Mouse (Mus musculus) liver, embryonic 14.5 days (tissue): ENCODE measurements at regions not wholly inside any gene's neighbourhood (a gene's known extent, or its start where the extent isn't known, plus 50 kb on each side); places are given as distances from the start of the nearest gene placed in this dataset.
A peak's percentile ranks its signal among the peaks of the same experiment; 100 is the strongest.

ENCODE experiments used
- ATAC-seq: fragments of 200-750 bp; cut with Nextera tagmentation; 2 replicates; pipeline ENCODE4 v1.8.0; 2017; ENCODE audit warnings: moderate number of reproducible peaks, mild to moderate bottlenecking, moderate library complexity; ENCODE audit not compliant: insufficient read depth
- DNase-seq, 3 experiments: peaks; one replicate each; pipeline ENCODE4 v3.0.0-alpha.2; 2012 to 2013; ENCODE audit warnings: low read depth in 3 of 3, low spot score in 3 of 3
- H3K27ac ChIP-seq: fragments of 300-500 bp; sonication (generic); 2 replicates; pipeline ENCODE4 v1.5.1; 2014; ENCODE audit warnings: moderate library complexity, mild to moderate bottlenecking, control low read depth, inconsistent platforms
- H3K27me3 ChIP-seq: fragments of 300-500 bp; sonication (generic); 2 replicates; pipeline ENCODE4 v1.6.1; 2014; ENCODE audit warnings: mild to moderate bottlenecking, low read length, moderate library complexity; ENCODE audit not compliant: control insufficient read depth, insufficient read depth
- H3K36me3 ChIP-seq: fragments of 300-500 bp; sonication (generic); replicated peaks from 2 replicates; pipeline ENCODE4 v1.6.1; 2014; ENCODE audit warnings: low read depth; ENCODE audit not compliant: control insufficient read depth, insufficient read depth
- H3K4me1 ChIP-seq, 2 experiments: fragments of 200-500 bp in 1 of 2; fragments of 300-500 bp in 1 of 2; sonication (generic) in 1 of 2; replicated peaks; 2 replicates each; pipeline ENCODE4 v1.6.1; 2012 to 2014; ENCODE audit warnings: antibody characterized with exemption in 1 of 2, inconsistent platforms in 1 of 2, low read length in 1 of 2; ENCODE audit not compliant: control insufficient read depth in 2 of 2, insufficient read depth in 2 of 2
- H3K4me2 ChIP-seq: fragments of 300-500 bp; sonication (generic); 2 replicates; pipeline ENCODE4 v1.6.1; 2014; ENCODE audit warnings: low read depth, mild to moderate bottlenecking, control low read depth, moderate library complexity
- H3K4me3 ChIP-seq, 2 experiments: fragments of 200-500 bp in 1 of 2; fragments of 300-500 bp in 1 of 2; sonication (generic) in 1 of 2; 2 replicates each; pipeline ENCODE4 v1.5.1; 2012 to 2014; ENCODE audit warnings: low read depth in 2 of 2, low read length in 2 of 2, mild to moderate bottlenecking in 2 of 2, control low read depth in 1 of 2, inconsistent platforms in 1 of 2, moderate library complexity in 1 of 2; ENCODE audit not compliant: insufficient read depth in 1 of 2
- H3K9ac ChIP-seq: fragments of 300-500 bp; sonication (generic); replicated peaks from 2 replicates; pipeline ENCODE4 v1.6.1; 2014; ENCODE audit warnings: mild to moderate bottlenecking, control low read depth, moderate library complexity
- H3K9me3 ChIP-seq: fragments of 300-500 bp; sonication (generic); 2 replicates; pipeline ENCODE4 v1.6.1; 2016; ENCODE audit warnings: low read length, mixed read lengths; ENCODE audit not compliant: control insufficient read depth
- CTCF ChIP-seq: IDR thresholded peaks from 2 replicates; pipeline ENCODE4 v1.5.1; 2016; ENCODE audit warnings: antibody characterized with exemption, low read depth, control low read depth
- EP300 ChIP-seq: IDR thresholded peaks from 2 replicates; pipeline ENCODE4 v1.6.1; 2016; ENCODE audit warnings: antibody characterized with exemption, low read depth
- WGBS: fragments of 180-500 bp; shearing (Covaris S2); extraction: QIAGEN DNeasy Blood & Tissue Kit; methylation state at CpG from one replicate; pipeline ENCODE4 v1.1.7; 2014; ENCODE audit not compliant: insufficient replicate concordance; 5-methylcytosine and 5-hydroxymethylcytosine counted together

- DNase-seq (no peak), ATAC-seq (no peak)
- H3K4me1 ChIP-seq, result peaks cover 0 to 27% of the 10 kb centered on the region in 2 experiments; a peak in 2 of 4 replicates
- H3K27ac ChIP-seq, result no peak overlapping the region
- H3K4me3 ChIP-seq, result no peak overlapping the region
- no peaks in the 10 kb centered on the region for H3K27me3 ChIP-seq
- H3K9me3 ChIP-seq, result no peaks in the 10 kb centered on the region
- no peaks in the 10 kb centered on the region for H3K36me3 ChIP-seq
- no peak overlapping the region for H3K4me2 ChIP-seq
- H3K9ac ChIP-seq, result no peak overlapping the region
- 64% methylated on average over 3 of the region's 3 CpGs for WGBS
- TF ChIP-seq CTCF (no peak), EP300 (no peak)
Observed at GRCm38 (mm10) chr8:126538136-126538535, 55.6 kb downstream of the Irf2bp2 start.

GRCm38 (mm10) chr8:126536928-126537618 is 56.7 kb downstream of the Irf2bp2 start:
- Histone ChIP-seq H3K9ac (no peak overlapping the region), H3K4me3 (no peak overlapping the region), H3K27me3 (no peaks in the 10 kb centered on the region), H3K36me3 (no peaks in the 10 kb centered on the region), H3K4me1 (peaks cover 0 to 24% of the 10 kb centered on the region in 2 experiments; a peak in 2 of 4 replicates), H3K9me3 (no peaks in the 10 kb centered on the region), H3K27ac (no peak overlapping the region), H3K4me2 (no peak overlapping the region)
- ATAC-seq, result no peak
- TF ChIP-seq EP300, result no peak
- TF ChIP-seq CTCF, result no peak
- WGBS, result 37% methylated on average over 6 of the region's 6 CpGs
- no peak for DNase-seq

- no peaks in the 10 kb centered on the region for H3K27me3 ChIP-seq
- no peaks in the 10 kb centered on the region for H3K9me3 ChIP-seq
- H3K36me3 ChIP-seq, result no peaks in the 10 kb centered on the region
- no peak for DNase-seq
- H3K4me2 ChIP-seq, result peak overlapping the region; percentile 18; the same call in 1 of the 2 replicates
- WGBS, result 28% methylated on average over 11 of the region's 11 CpGs
- H3K9ac ChIP-seq, result no peak overlapping the region
- H3K27ac ChIP-seq, result no peak overlapping the region
- no peak overlapping the region for H3K4me3 ChIP-seq
- no peak for ATAC-seq
- H3K4me1 ChIP-seq, result peaks cover 0 to 24% of the 10 kb centered on the region in 2 experiments; a peak in 2 of 4 replicates
- TF ChIP-seq CTCF (no peak), EP300 (no peak)
Observed at GRCm38 (mm10) chr8:126536132-126536927, 57.5 kb downstream of the Irf2bp2 start.

GRCm38 (mm10) chr8:126532284-126532974 is 57.6 kb upstream of the Tarbp1 start:
- H3K36me3 ChIP-seq, result no peaks in the 10 kb centered on the region
- TF ChIP-seq EP300, result no peak
- no peak for TF ChIP-seq CTCF
- 42% methylated on average over 7 of the region's 7 CpGs for WGBS
- H3K4me1 ChIP-seq, result peaks cover 0 to 12% of the 10 kb centered on the region in 2 experiments; a peak in 2 of 4 replicates
- no peak overlapping the region for H3K27ac ChIP-seq
- H3K27me3 ChIP-seq, result no peaks in the 10 kb centered on the region
- H3K4me2 ChIP-seq, result no peak overlapping the region
- no peak overlapping the region for H3K9ac ChIP-seq
- ATAC-seq (no peak), DNase-seq (no peak)
- H3K9me3 ChIP-seq, result no peaks in the 10 kb centered on the region
- H3K4me3 ChIP-seq, result no peak overlapping the region
